Mouse (Mus musculus) forebrain, postnatal 0 days (tissue): ENCODE measurements around the gene Gsn. TPM values are rescaled to one million over a fixed set of nuclear protein-coding genes. Genes with fewer than 3 reads are reported as not detected.

Source experiments
- ATAC-seq: fragments of 200-750 bp; cut with Nextera tagmentation; 2 replicates; pipeline ENCODE4 v1.8.0; 2017; ENCODE audit warnings: mild to moderate bottlenecking, moderate library complexity
- DNase-seq: peaks from one replicate; pipeline ENCODE4 v3.0.0-alpha.2; 2015
- H3K27ac ChIP-seq: fragments of 300-500 bp; sonication (generic); 2 replicates; pipeline ENCODE4 v1.5.1; 2014; ENCODE audit warnings: low read depth, mild to moderate bottlenecking, antibody characterized with exemption, low read length, moderate library complexity, mixed read lengths
- H3K27me3 ChIP-seq: fragments of 300-500 bp; sonication (generic); 2 replicates; pipeline ENCODE4 v1.6.1; 2014; ENCODE audit warnings: mild to moderate bottlenecking, low read length, mixed read lengths; ENCODE audit not compliant: insufficient read depth
- H3K36me3 ChIP-seq: fragments of 300-500 bp; sonication (generic); 2 replicates; pipeline ENCODE4 v1.6.1; 2014; ENCODE audit warnings: mild to moderate bottlenecking, moderate library complexity; ENCODE audit not compliant: insufficient read depth
- H3K4me1 ChIP-seq: fragments of 300-500 bp; sonication (generic); 2 replicates; pipeline ENCODE4 v1.6.1; 2014; ENCODE audit warnings: antibody characterized with exemption; ENCODE audit not compliant: insufficient read depth
- H3K4me2 ChIP-seq: fragments of 300-500 bp; sonication (generic); 2 replicates; pipeline ENCODE4 v1.6.1; 2014; ENCODE audit warnings: low read depth, mild to moderate bottlenecking, moderate library complexity
- H3K4me3 ChIP-seq: fragments of 300-500 bp; sonication (generic); 2 replicates; pipeline ENCODE4 v1.5.1; 2014; ENCODE audit warnings: low read depth, low read length, mixed read lengths
- H3K9ac ChIP-seq: fragments of 300-500 bp; sonication (generic); 2 replicates; pipeline ENCODE4 v1.6.1; 2014; ENCODE audit warnings: mild to moderate bottlenecking
- H3K9me3 ChIP-seq: fragments of 300-500 bp; sonication (generic); 2 replicates; pipeline ENCODE4 v1.6.1; 2016; ENCODE audit warnings: low read length
- CTCF ChIP-seq: sonication (generic); IDR thresholded peaks from 2 replicates; pipeline ENCODE4 v1.5.1; 2016; ENCODE audit warnings: antibody characterized with exemption, control low read depth, low read depth
- WGBS: fragments of 180-500 bp; shearing (Covaris S2); extraction: QIAGEN DNeasy Blood & Tissue Kit; methylation state at CpG from one replicate; pipeline ENCODE4 v1.1.7; 2014; 5-methylcytosine and 5-hydroxymethylcytosine counted together
- polyA plus RNA-seq: library from polyadenylated mRNA; unstranded; fragments of >200 nt; fragmentation: Nextera tagmentation; extraction: Ambion mirVana; gene quantifications from 2 replicates; pipeline ENCODE4 v1.2.1, GENCODE M21; 2015
- total RNA-seq: library from RNA; depleted of rRNA; stranded (reverse); fragments of >200 nt; gene quantifications from 2 replicates; pipeline ENCODE4 v1.2.3, GENCODE M21; 2014

The Gsn gene
- total and polyA plus RNA-seq, 2 experiments from 2014 or later, result 24.3 to 30.3 TPM

GRCm38 (mm10) chr2:35302049-35302885 lies 46.1 kb downstream of the Gsn start:
- no peak for ATAC-seq
- Histone ChIP-seq H3K27me3 (no peaks in the 10 kb centered on the region), H3K4me3 (no peak overlapping the region), H3K4me1 (no peaks in the 10 kb centered on the region), H3K4me2 (no peak overlapping the region), H3K36me3 (no peaks in the 10 kb centered on the region), H3K9me3 (no peaks in the 10 kb centered on the region), H3K9ac (no peak overlapping the region), H3K27ac (no peak overlapping the region)
- no peak for DNase-seq
- 86% methylated on average over 13 of the region's 13 CpGs for WGBS
- no peak for TF ChIP-seq CTCF

GRCm38 (mm10) chr2:35308166-35308565 lies 52.0 kb downstream of the Gsn start:
- DNase-seq, result no peak
- Histone ChIP-seq H3K4me3 (no peak overlapping the region), H3K9ac (no peak overlapping the region), H3K36me3 (no peaks in the 10 kb centered on the region), H3K4me2 (no peak overlapping the region), H3K27ac (no peak overlapping the region), H3K4me1 (no peaks in the 10 kb centered on the region), H3K27me3 (no peaks in the 10 kb centered on the region), H3K9me3 (no peaks in the 10 kb centered on the region)
- TF ChIP-seq CTCF, result no peak
- WGBS, result 74% methylated on average over 1 of the region's 1 CpGs
- ATAC-seq, result no peak

GRCm38 (mm10) chr2:35309906-35310493 lies 53.8 kb downstream of the Gsn start:
- H3K36me3 ChIP-seq, result no peaks in the 10 kb centered on the region
- no peak overlapping the region for H3K4me3 ChIP-seq
- no peaks in the 10 kb centered on the region for H3K4me1 ChIP-seq
- H3K9me3 ChIP-seq, result no peaks in the 10 kb centered on the region
- WGBS, result 83% methylated on average over 4 of the region's 4 CpGs
- ATAC-seq (no peak), DNase-seq (no peak)
- H3K9ac ChIP-seq, result no peak overlapping the region
- H3K4me2 ChIP-seq, result no peak overlapping the region
- H3K27me3 ChIP-seq, result no peaks in the 10 kb centered on the region
- TF ChIP-seq CTCF, result no peak
- no peak overlapping the region for H3K27ac ChIP-seq

GRCm38 (mm10) chr2:35314300-35314699 lies 58.1 kb downstream of the Gsn start:
- H3K9ac ChIP-seq, result no peak overlapping the region
- H3K4me3 ChIP-seq, result no peak overlapping the region
- H3K4me2 ChIP-seq, result no peak overlapping the region
- H3K27me3 ChIP-seq, result no peaks in the 10 kb centered on the region
- no peak for TF ChIP-seq CTCF
- no peak overlapping the region for H3K27ac ChIP-seq
- no peaks in the 10 kb centered on the region for H3K9me3 ChIP-seq
- no peaks in the 10 kb centered on the region for H3K36me3 ChIP-seq
- DNase-seq (no peak), ATAC-seq (no peak)
- H3K4me1 ChIP-seq, result no peaks in the 10 kb centered on the region
- 27% methylated on average over 3 of the region's 3 CpGs for WGBS

- ATAC-seq (no peak), DNase-seq (no peak)
- WGBS, result 78% methylated on average over 4 of the region's 4 CpGs
- H3K4me3 ChIP-seq, result no peak overlapping the region
- no peaks in the 10 kb centered on the region for H3K36me3 ChIP-seq
- H3K9me3 ChIP-seq, result no peaks in the 10 kb centered on the region
- no peak overlapping the region for H3K27ac ChIP-seq
- TF ChIP-seq CTCF, result no peak
- no peak overlapping the region for H3K9ac ChIP-seq
- no peaks in the 10 kb centered on the region for H3K27me3 ChIP-seq
- no peak overlapping the region for H3K4me2 ChIP-seq
- H3K4me1 ChIP-seq, result 0 out of 2 replicates have a peak, but pooled peaks cover 3% of the 10 kb centered on the region
These were observed 61.4 kb downstream of the Gsn start for GRCm38 (mm10) chr2:35317604-35318003.

GRCm38 (mm10) chr2:35318405-35318804 lies 62.2 kb downstream of the Gsn start:
- Histone ChIP-seq H3K36me3 (no peaks in the 10 kb centered on the region), H3K4me1 (0 out of 2 replicates have a peak, but pooled peaks cover 3% of the 10 kb centered on the region), H3K9ac (no peak overlapping the region), H3K27me3 (no peaks in the 10 kb centered on the region), H3K9me3 (no peaks in the 10 kb centered on the region), H3K4me3 (no peak overlapping the region), H3K27ac (no peak overlapping the region), H3K4me2 (no peak overlapping the region)
- TF ChIP-seq CTCF, result no peak
- DNase-seq, result no peak
- 91% methylated on average over 12 of the region's 12 CpGs for WGBS
- ATAC-seq, result no peak

GRCm38 (mm10) chr2:35320399-35320798 lies 64.2 kb downstream of the Gsn start:
- H3K4me1 ChIP-seq, result 0 out of 2 replicates have a peak, but pooled peaks cover 3% of the 10 kb centered on the region
- ATAC-seq (no peak), DNase-seq (no peak)
- no peaks in the 10 kb centered on the region for H3K9me3 ChIP-seq
- TF ChIP-seq CTCF, result no peak
- 90% methylated on average over 15 of the region's 15 CpGs for WGBS
- no peak overlapping the region for H3K4me2 ChIP-seq
- H3K9ac ChIP-seq, result no peak overlapping the region
- no peak overlapping the region for H3K27ac ChIP-seq
- no peaks in the 10 kb centered on the region for H3K27me3 ChIP-seq
- H3K4me3 ChIP-seq, result no peak overlapping the region
- no peaks in the 10 kb centered on the region for H3K36me3 ChIP-seq
